Mouse (Mus musculus) heart, adult 8-10 months (tissue): ENCODE data around the gene Srgap3. TPM values are rescaled to one million over a fixed set of nuclear protein-coding genes. Genes with fewer than 3 reads are reported as not detected.
A peak's percentile ranks its signal among the peaks of the same experiment; 100 is the strongest.

Experiments
- DNase-seq: peaks from one replicate; pipeline ENCODE4 v3.0.0; 2022; ENCODE audit warnings: low spot score
- total RNA-seq, 4 experiments: library from RNA; stranded (reverse); gene quantifications; 2 replicates each; pipeline ENCODE4 v1.2.4; 2022

The Srgap3 gene
- total RNA-seq, 4 experiments from 2014 or later: 0.65 to 0.90 (median 0.77) TPM

- no peak for DNase-seq
Observed at GRCm38 (mm10) chr6:112818403-112818901, 128.6 kb downstream of the Srgap3 start.

- no peak for DNase-seq
Observed at GRCm38 (mm10) chr6:112815604-112816003, 131.5 kb downstream of the Srgap3 start.

GRCm38 (mm10) chr6:112814525-112815086 lies 132.5 kb downstream of the Srgap3 start:
- DNase-seq: no peak

- no peak for DNase-seq
Observed at GRCm38 (mm10) chr6:112812884-112813283, 134.2 kb downstream of the Srgap3 start.

- DNase-seq: no peak
Observed at GRCm38 (mm10) chr6:112810521-112810830, 136.6 kb downstream of the Srgap3 start.

GRCm38 (mm10) chr6:112809658-112810520 lies 137.2 kb downstream of the Srgap3 start:
- no peak for DNase-seq

GRCm38 (mm10) chr6:112808738-112809137 lies 138.3 kb downstream of the Srgap3 start:
- no peak for DNase-seq

GRCm38 (mm10) chr6:112801917-112802316 lies 145.1 kb downstream of the Srgap3 start:
- DNase-seq: no peak

GRCm38 (mm10) chr6:112798378-112798777 lies 148.7 kb downstream of the Srgap3 start:
- no peak for DNase-seq

GRCm38 (mm10) chr6:112796607-112797006 lies 150.5 kb downstream of the Srgap3 start:
- no peak for DNase-seq

- DNase-seq: no peak
Observed at GRCm38 (mm10) chr6:112793887-112794286, 153.2 kb downstream of the Srgap3 start.

GRCm38 (mm10) chr6:112789901-112790300 lies 157.2 kb downstream of the Srgap3 start:
- DNase-seq: no peak

GRCm38 (mm10) chr6:112788617-112789016 lies 158.4 kb downstream of the Srgap3 start:
- no peak for DNase-seq

GRCm38 (mm10) chr6:112788174-112788573 lies 158.9 kb downstream of the Srgap3 start:
- no peak for DNase-seq

- DNase-seq: peak; percentile 37
Observed at GRCm38 (mm10) chr6:112781409-112782093, 165.5 kb downstream of the Srgap3 start.

- peak; percentile 44 for DNase-seq
Observed at GRCm38 (mm10) chr6:112778211-112778610, 168.9 kb downstream of the Srgap3 start.

- no peak for DNase-seq
Observed at GRCm38 (mm10) chr6:112776718-112777117, 170.3 kb downstream of the Srgap3 start.

GRCm38 (mm10) chr6:112773754-112774153 lies 173.3 kb downstream of the Srgap3 start:
- no peak for DNase-seq

GRCm38 (mm10) chr6:112770996-112771395 lies 176.1 kb downstream of the Srgap3 start:
- DNase-seq: no peak

GRCm38 (mm10) chr6:112758541-112758940 lies 188.5 kb downstream of the Srgap3 start:
- no peak for DNase-seq

- no peak for DNase-seq
Observed at GRCm38 (mm10) chr6:112756866-112757265, 190.2 kb downstream of the Srgap3 start.

GRCm38 (mm10) chr6:112754994-112755393 lies 192.1 kb downstream of the Srgap3 start:
- no peak for DNase-seq
